Mouse (Mus musculus): ENCODE data around the gene Mtmr12.
"Not testable (repeated sequence)": the region's sequence is repeated elsewhere in the genome, so short reads cannot be mapped to it uniquely, and the experiment has no call there.

Mtmr12 gene

GRCm38 (mm10) chr15:12204319-12205159, at the start of gene Mtmr12:
Gene Mtmr12, plus strand, starts transcription at chr15:12205028.
- DNase-seq, result peak; percentile 100

GRCm38 (mm10) chr15:12178126-12178525, 26.7 kb upstream of the Mtmr12 start:
- peak in 1 of 2 experiments; percentile 45 for DNase-seq

DNA sequence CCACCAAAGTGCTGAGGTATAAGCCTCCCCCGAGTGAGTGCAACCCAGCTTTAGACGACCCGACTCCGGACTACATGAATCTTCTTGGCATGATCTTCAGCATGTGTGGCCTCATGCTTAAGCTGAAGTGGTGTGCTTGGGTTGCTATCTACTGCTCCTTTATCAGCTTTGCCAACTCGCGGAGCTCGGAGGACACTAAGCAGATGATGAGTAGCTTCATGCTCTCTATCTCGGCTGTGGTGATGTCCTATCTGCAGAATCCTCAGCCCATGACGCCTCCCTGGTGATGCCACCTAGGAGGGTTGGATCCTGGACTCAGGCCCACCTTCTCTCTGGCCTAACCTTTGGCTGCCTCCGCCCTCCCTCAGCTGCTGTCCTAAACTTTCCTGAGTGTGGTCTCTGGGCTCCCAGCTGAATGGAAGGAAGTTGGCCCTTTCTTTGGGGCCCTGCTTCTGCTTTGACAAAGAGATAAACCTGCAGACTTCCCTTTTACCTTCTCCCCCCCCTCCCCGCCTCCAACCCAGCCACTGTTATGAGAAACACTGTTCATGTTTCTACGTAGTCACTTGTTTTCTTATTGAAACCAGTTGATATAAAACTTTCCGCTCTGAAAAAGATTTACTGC, 23.5 kb upstream of the Mtmr12 start:
- DNase-seq, result not testable (repeated sequence)

GRCm38 (mm10) chr15:12193880-12194816, 10.7 kb upstream of the Mtmr12 start:
- no peak for DNase-seq

GRCm38 (mm10) chr15:12194817-12195735, 9.8 kb upstream of the Mtmr12 start:
- no peak for DNase-seq

- DNase-seq, result no peak
Measured at GRCm38 (mm10) chr15:12195966-12196365, 8.9 kb upstream of the Mtmr12 start.

DNA sequence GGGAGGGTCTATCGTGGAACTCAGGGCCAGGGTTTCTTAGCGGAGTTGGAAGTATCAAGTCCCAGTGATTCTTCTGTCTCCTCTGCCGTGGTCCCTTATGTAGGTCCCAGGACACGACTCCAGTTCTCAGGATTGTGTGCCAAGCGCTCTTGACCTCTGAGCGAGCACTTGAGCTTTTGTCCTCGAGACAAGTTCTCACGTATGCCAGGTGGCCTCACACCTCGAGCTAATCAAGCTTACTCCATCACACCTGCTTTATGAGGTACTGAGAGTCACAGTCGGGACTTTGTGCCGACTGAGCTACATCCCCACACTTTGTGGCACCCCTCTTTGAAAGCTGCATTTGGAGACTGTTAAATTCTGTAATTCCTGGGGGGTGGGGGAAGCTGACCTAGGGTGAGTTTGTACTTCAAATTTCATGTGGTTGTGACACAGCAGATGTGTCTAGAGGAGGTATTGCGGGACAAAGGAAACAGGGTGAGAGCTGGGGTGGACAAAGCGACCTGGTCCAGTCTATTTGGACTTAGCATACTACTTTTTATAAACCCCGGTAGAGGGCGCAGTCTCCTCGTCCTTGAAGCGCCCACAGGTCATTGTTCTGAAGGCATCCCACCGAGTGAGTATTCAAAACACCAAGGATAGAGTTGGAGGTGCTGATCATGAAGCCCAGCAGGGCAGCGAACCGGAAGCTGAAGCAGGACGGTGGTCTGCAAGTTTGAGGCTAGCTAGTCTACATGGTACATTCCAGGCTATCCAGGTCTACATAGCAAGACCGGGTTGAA, 8.2 kb upstream of the Mtmr12 start:
- peak; percentile 68 to 82 for DNase-seq

DNA sequence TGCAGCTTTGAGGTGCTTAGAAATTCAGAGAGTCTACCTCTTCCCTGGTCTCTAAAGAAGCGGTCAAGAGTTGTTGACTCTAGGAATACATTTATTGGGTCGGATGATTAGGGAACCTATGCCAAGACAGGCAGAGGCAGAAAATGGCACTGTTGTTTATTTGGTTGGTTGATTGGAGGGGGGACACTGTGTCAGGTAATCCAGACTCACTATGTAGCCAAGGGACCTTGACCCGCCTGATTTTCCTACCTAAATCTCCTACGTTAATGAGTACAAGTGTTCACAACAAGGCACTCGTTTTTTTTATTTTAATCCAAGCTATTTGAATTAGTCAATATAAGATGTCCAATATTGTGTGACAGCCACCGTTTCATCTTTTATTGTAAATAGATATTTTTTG, 7.5 kb upstream of the Mtmr12 start:
- no peak for DNase-seq

DNA sequence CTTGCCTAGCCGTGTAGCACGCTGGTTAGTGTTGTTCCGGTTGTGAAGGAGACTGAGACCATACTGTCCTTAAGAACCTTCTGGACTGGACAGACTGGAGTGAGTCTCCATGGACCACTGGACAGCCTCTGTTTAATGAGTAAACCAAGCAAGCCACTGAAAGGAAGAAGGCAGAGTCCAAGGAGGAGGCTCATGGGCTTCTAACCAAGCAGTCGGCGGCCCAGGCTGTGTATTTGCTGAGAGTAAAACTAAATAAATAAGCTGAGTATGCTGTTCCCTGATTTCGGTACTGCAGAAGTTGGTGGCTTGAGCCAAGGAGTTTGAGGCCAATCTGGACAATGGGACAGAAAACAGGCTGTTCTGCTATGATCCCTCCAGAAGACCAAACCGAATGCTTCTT, 4.8 kb upstream of the Mtmr12 start:
- no peak for DNase-seq

- no peak for DNase-seq
Measured at GRCm38 (mm10) chr15:12201856-12202255, 3.0 kb upstream of the Mtmr12 start.

GRCm38 (mm10) chr15:12202456-12202855, 2.4 kb upstream of the Mtmr12 start:
- no peak for DNase-seq

- not testable (repeated sequence) for DNase-seq
Measured at GRCm38 (mm10) chr15:12203008-12203407, 1.8 kb upstream of the Mtmr12 start.

DNA sequence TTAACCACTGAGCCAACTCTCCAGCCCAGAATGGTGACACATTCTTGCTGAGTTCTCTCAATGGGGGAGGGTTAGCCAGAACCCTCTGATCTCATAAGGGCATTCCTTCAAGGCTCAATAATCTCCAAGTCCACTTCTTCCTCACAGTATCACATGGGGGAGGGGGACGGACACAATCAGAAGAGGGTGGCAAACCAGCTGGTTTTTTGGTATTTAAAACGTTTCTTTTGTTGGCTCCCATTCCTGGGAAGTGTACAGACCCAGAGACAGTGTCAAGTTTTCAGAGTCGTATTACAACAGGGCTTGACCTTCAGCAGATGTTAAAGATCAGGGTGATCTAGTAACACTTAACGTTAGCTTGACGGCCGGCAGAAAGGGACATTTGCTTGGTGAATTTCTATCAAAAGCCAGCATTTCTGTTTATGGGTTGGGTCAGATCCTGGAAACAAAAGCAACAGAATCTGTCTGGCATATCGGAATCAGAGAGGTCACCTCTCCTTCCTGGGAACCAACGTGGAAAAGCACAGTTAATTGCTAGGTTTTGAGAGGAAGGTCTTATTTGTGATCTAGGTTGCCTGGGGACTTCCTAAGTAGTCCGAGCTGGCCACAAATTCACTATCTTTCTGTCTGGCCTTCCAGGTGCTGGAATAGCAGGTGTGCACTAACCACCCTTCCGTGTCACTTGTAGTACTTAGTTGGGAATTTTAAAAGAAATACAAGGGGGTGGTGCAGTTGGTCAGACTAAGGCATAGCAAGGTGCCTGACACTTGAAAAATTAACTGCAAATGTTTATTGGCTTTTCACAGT, 1.1 kb upstream of the Mtmr12 start:
- no peak for DNase-seq

- peak in 1 of 2 experiments; percentile 62 for DNase-seq
Measured at GRCm38 (mm10) chr15:12205160-12205901, 503 bp downstream of the Mtmr12 start.

DNA sequence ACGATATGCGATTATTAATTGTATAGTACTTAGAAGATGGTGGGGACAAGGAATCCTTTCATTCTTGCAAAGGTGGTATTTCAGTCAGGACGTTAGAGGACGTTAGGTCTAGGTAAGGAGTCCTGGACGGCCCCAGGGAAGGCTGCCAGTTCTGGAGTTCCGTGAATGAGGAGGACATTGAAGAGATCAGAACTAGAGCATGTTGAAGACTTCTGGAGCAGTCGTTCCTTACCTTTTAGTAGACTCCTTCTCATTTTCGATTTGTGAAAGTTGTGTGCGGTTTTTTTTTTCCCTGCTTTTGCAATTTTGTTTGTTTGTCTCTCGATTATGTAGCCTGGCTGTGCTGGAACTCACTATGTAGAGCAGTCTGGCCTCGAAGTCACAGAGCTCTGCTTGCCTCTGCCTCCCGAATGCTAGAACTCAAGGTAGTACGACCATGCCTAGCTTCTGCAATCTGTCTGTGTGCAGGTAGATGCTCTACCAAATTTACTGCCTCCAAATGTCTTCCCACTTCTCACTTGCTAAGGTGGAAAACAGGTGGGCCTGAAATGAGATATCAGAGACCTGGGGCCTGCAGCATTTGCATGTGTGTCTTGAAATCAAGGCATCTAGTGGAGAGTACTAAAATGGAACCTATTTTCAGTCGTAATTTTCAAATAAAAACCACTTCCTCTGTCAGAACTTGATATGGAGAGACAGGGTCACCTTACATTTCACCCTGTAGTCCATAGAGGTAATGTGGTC, 1.2 kb downstream of the Mtmr12 start:
- peak in 1 of 2 experiments; percentile 66 for DNase-seq

DNA sequence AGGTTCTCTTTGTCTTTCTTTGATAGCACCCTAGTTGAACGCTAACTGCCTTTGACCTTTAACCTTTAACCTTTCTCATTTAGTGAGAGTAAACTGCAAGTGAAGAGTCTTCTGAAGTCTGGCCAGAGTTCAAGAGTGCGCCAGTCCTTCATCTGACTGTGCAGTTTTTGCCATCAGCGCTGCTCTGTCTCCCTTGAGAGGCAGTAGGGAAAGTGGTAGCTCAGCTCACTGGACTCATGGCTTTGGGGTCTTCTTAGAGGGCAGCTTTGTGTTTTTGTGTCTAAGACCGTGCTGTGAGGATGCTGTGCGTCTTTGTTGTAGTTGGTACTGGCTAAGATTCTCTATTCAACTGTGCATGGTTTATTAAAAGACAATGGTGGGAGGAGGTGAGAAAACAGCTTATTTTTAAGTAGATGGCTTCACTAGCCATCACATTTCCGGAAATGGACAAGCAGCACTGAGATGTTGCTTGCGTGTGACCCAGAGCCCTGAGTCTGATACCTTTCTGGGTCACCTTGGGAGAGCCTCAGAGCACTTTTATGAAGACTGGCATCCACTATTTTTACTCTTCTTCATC, 1.9 kb downstream of the Mtmr12 start:
- DNase-seq, result no peak

DNA sequence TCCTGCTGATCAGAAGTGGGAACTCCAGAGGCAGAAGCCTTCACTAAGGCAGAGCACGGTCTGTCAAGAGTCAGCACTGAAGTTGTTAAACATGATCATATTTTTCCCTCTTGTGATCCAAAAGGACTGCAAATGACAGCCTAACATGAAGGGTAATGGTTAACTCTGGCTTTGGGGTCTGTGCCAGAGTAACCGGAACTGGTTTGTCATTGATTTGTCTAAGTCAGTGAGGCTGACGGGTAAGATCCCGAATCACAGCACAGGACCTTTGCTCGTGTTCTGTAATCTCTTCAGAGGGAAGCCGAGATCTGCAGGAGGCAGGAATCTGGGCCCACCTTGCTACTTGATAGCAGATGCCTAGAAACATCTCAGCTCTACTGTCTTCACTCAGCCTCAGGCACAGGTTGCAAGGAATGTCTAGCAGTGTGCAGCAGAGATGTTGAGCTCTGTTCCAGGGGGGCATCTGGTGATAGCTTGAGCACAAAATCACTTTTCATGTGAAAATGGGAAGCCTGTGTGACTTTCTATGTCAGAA, 2.8 kb downstream of the Mtmr12 start:
- DNase-seq, result no peak

DNA sequence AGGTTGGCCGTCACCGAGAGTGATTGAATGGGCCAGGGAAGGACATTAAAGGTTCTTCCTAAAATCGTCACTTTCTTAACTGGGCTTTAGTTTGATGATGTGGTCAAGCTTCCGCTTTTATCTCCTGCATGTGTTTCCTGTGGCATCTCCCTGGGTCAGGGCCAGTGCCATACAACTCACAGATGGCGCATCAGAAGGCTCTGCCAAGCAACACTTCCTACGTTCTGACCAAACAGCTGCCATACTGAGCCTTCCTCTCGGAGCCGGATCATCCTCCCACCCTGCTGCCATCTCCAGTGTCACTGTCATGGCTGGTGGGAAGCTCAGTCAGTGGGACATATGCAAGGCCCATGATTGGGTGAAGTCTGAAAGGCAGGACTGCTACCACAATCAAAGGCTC, 6.7 kb downstream of the Mtmr12 start:
- peak; percentile 85 to 88 for DNase-seq

All from cerebellum, postnatal 25 days (tissue).